ENCODE assay signal across 9 mouse cellular contexts in the genomic region with DNA sequence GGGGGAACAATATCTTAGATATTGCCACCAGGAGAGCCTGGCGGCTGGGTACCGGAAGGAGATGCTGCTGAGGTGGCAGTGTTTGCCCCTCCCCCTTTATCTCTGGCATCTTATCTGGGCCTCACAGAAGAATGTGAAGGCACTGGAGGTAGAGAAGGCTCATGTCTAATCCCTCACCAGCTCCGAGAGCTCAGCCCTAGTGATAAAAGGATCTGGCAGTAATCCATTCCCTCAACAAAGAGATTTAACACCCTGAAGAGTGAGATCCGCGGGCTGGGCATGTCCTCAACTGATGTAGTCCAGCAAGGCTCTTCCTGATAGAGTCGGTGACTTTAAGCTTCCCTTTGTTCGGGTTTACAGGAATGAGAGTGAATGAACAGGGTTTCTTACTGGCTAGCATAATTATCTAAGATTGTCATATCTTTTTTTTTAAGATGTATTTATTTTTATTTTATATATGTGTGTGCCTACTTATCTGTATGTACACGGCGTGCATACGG. TPM values are rescaled to one million over a fixed set of nuclear protein-coding genes. Genes with fewer than 3 reads are reported as not detected.
DNase-seq lines count a peak whose midpoint lies in the region; ATAC-seq lines count a peak whose summit lies in the region.
"Had no signal": no experiment of that assay in that cellular context is flagged by ENCODE, and none has a peak within 500 bp of the region (broad histone marks: within the 10 kb centered on the region; RNA-seq: fewer than 3 reads in every experiment).

No protein-coding gene starts in this region.

- H3K36me3 ChIP-seq in limb, embryonic 12.5 days: no peaks in the 10 kb centered on the region
- no peaks in the 10 kb centered on the region for H3K36me3 ChIP-seq in limb, embryonic 10.5 days
- no peaks in the 10 kb centered on the region for H3K36me3 ChIP-seq in forebrain, embryonic 10.5 days (replicated peaks)
- H3K36me3 ChIP-seq: liver, embryonic 13.5 days had no signal

- peak overlapping the region; percentile 27 for H3K4me2 ChIP-seq in limb, embryonic 12.5 days
- H3K4me2 ChIP-seq: liver, embryonic 13.5 days had no signal

- WGBS in limb, embryonic 12.5 days: 25% methylated on average over 10 of the region's 10 CpGs
- WGBS in limb, embryonic 10.5 days: 33% methylated on average over 10 of the region's 10 CpGs
- WGBS in forebrain, embryonic 10.5 days: 14% methylated on average over 10 of the region's 10 CpGs

- H3K4me1 ChIP-seq in limb, embryonic 12.5 days (replicated peaks): peaks cover 10% of the 10 kb centered on the region
- H3K4me1 ChIP-seq in limb, embryonic 10.5 days: peaks cover 10% of the 10 kb centered on the region
- peaks cover 13% of the 10 kb centered on the region for H3K4me1 ChIP-seq in forebrain, embryonic 10.5 days
- H3K4me1 ChIP-seq: liver, embryonic 13.5 days had no signal

- no peaks in the 10 kb centered on the region for H3K9me3 ChIP-seq in limb, embryonic 12.5 days
- H3K9me3 ChIP-seq in limb, embryonic 10.5 days (replicated peaks): no peaks in the 10 kb centered on the region
- H3K9me3 ChIP-seq in forebrain, embryonic 10.5 days: no peaks in the 10 kb centered on the region
- H3K9me3 ChIP-seq: liver, embryonic 13.5 days had no signal

- DNase-seq in limb, embryonic 10.5 days (ENCODE audit: low spot score): no peak
- peak; percentile 16 for DNase-seq in forebrain, embryonic 10.5 days (ENCODE audit: extremely low spot score, low spot score)
- DNase-seq in right cerebral cortex, postnatal 14 days: no peak
- DNase-seq in layer of hippocampus, adult 9-11 months: no peak
- DNase-seq in kidney, adult 8-10 months: no peak
- no peak for DNase-seq in left cerebral cortex, adult 18-20 months (ENCODE audit: low spot score in 2 of 2)
- DNase-seq: liver, embryonic 13.5 days had no signal

- H3K27ac ChIP-seq in limb, embryonic 12.5 days: no peak overlapping the region
- H3K27ac ChIP-seq in limb, embryonic 10.5 days: no peak overlapping the region
- H3K27ac ChIP-seq in forebrain, embryonic 10.5 days: no peak overlapping the region
- H3K27ac ChIP-seq: liver, embryonic 13.5 days had no signal

- H3K4me3 ChIP-seq in limb, embryonic 12.5 days (replicated peaks): no peak overlapping the region
- no peak overlapping the region for H3K4me3 ChIP-seq in limb, embryonic 10.5 days
- H3K4me3 ChIP-seq in forebrain, embryonic 10.5 days: peak overlapping the region; percentile 33
- H3K4me3 ChIP-seq: liver, embryonic 13.5 days had no signal

- peaks cover 3% of the 10 kb centered on the region; the same call in 1 of the 2 replicates for H3K27me3 ChIP-seq in limb, embryonic 12.5 days
- peaks cover 7% of the 10 kb centered on the region; the same call in 1 of the 2 replicates for H3K27me3 ChIP-seq in limb, embryonic 10.5 days (ENCODE audit: low read depth, poor library complexity, severe bottlenecking)
- H3K27me3 ChIP-seq in forebrain, embryonic 10.5 days (ENCODE audit: poor library complexity, severe bottlenecking): peaks cover 17% of the 10 kb centered on the region

- no peak for ATAC-seq in limb, embryonic 12.5 days (ENCODE audit: insufficient number of reproducible peaks, insufficient read depth, low FRiP score, low TSS enrichment, low read depth)
- ATAC-seq in megakaryocyte progenitor cell, adult 5-6 weeks (replicated peaks; ENCODE audit: poor library complexity): peak; percentile 70

- H3K9ac ChIP-seq in limb, embryonic 12.5 days (replicated peaks): no peak overlapping the region
- H3K9ac ChIP-seq: liver, embryonic 13.5 days had no signal

RNA-seq across cellular contexts. Expression of a gene that starts 27.7 kb away (rescaled TPM):
- polyA plus RNA-seq in limb, embryonic 12.5 days (2016; fragmentation: Nextera tagmentation; extraction: Ambion mirVana): 260 and 271 TPM in 2 replicates
- 229 and 245 TPM in 2 replicates for polyA plus RNA-seq in limb, embryonic 10.5 days (2016; fragmentation: Nextera tagmentation; extraction: Ambion mirVana)
- polyA plus RNA-seq in forebrain, embryonic 10.5 days (2016; fragmentation: Nextera tagmentation; extraction: Ambion mirVana): 248 and 266 TPM in 2 replicates
- 80.1 and 88.6 TPM in 2 replicates for total RNA-seq in megakaryocyte progenitor cell, adult 5-6 weeks (2015)
- total RNA-seq in megakaryocyte progenitor cell, adult 5-6 weeks (2017): 217 and 228 TPM in 2 replicates
- 100 to 1,000 TPM; 128 to 136 TPM for total RNA-seq in left cerebral cortex, adult 18-20 months (2021)

RNA-seq across cellular contexts. Expression of a gene that starts 37.8 kb away (rescaled TPM):
- 77.4 and 78.1 TPM in 2 replicates for polyA plus RNA-seq in limb, embryonic 12.5 days (2016; fragmentation: Nextera tagmentation; extraction: Ambion mirVana)
- polyA plus RNA-seq in limb, embryonic 10.5 days (2016; fragmentation: Nextera tagmentation; extraction: Ambion mirVana): 76.4 and 78.4 TPM in 2 replicates
- 83.3 and 85.4 TPM in 2 replicates for polyA plus RNA-seq in forebrain, embryonic 10.5 days (2016; fragmentation: Nextera tagmentation; extraction: Ambion mirVana)
- 16.3 and 20.1 TPM in 2 replicates for total RNA-seq in megakaryocyte progenitor cell, adult 5-6 weeks (2015)
- total RNA-seq in megakaryocyte progenitor cell, adult 5-6 weeks (2017): 27.9 and 29.7 TPM in 2 replicates
- total RNA-seq in left cerebral cortex, adult 18-20 months (2021): 10 to 100 TPM; 80.2 to 83.3 TPM
